Comparison of ENCODE assay signal across 22 mouse cellular contexts in genomic region chr8:30733385-30733784, GRCm38 (mm10).
DNase-seq lines count a peak whose midpoint lies in the region; ATAC-seq and TF ChIP-seq lines count a peak whose summit lies in the region.
"Had no signal": no experiment of that assay in that cellular context is flagged by ENCODE, and none has a peak within 500 bp of the region (broad histone marks: within the 10 kb centered on the region; RNA-seq: fewer than 3 reads in every experiment).

No protein-coding gene starts in this region.

- no peak overlapping the region for H3K4me3 ChIP-seq in forebrain, embryonic 11.5 days (ENCODE audit: low read depth, low read length)
- no peak overlapping the region for H3K4me3 ChIP-seq in forebrain, postnatal 0 days (ENCODE audit: low read depth, low read length)
- no peak overlapping the region for H3K4me3 ChIP-seq in kidney, embryonic 15.5 days (replicated peaks)
- no peak overlapping the region for H3K4me3 ChIP-seq in midbrain, embryonic 12.5 days
- H3K4me3 ChIP-seq in midbrain, embryonic 10.5 days, result no peak overlapping the region
- H3K4me3 ChIP-seq in hindbrain, embryonic 16.5 days (ENCODE audit: low read length), result no peak overlapping the region
- no peak overlapping the region for H3K4me3 ChIP-seq in liver, postnatal 0 days (ENCODE audit: low read depth, low read length)
- H3K4me3 ChIP-seq: heart, adult 2 months; heart, embryonic 13.5 days; left cerebral cortex, adult 2 months; liver, embryonic 13.5 days; lung, embryonic 15.5 days had no signal

- no peaks in the 10 kb centered on the region for H3K36me3 ChIP-seq in forebrain, embryonic 11.5 days (ENCODE audit: control insufficient read depth, insufficient read depth, low read length)
- H3K36me3 ChIP-seq in forebrain, postnatal 0 days (ENCODE audit: insufficient read depth), result no peaks in the 10 kb centered on the region
- no peaks in the 10 kb centered on the region for H3K36me3 ChIP-seq in kidney, embryonic 15.5 days
- no peaks in the 10 kb centered on the region for H3K36me3 ChIP-seq in midbrain, embryonic 12.5 days
- no peaks in the 10 kb centered on the region for H3K36me3 ChIP-seq in midbrain, embryonic 10.5 days
- H3K36me3 ChIP-seq in hindbrain, embryonic 16.5 days (ENCODE audit: control insufficient read depth, insufficient read depth, low read length), result no peaks in the 10 kb centered on the region
- H3K36me3 ChIP-seq in liver, postnatal 0 days (replicated peaks; ENCODE audit: insufficient read depth, low read length), result no peaks in the 10 kb centered on the region
- H3K36me3 ChIP-seq: heart, embryonic 13.5 days; liver, embryonic 13.5 days; lung, embryonic 15.5 days had no signal

- DNase-seq in forebrain, embryonic 11.5 days (ENCODE audit: low spot score), result no peak
- no peak for DNase-seq in forebrain, postnatal 0 days
- no peak for DNase-seq in kidney, adult 11 months
- DNase-seq in midbrain, embryonic 10.5 days (ENCODE audit: low spot score), result no peak
- DNase-seq in liver, postnatal 0 days, result no peak
- DNase-seq: adrenal gland, postnatal 25 days; cerebellum, adult 8-10 months; gastrocnemius, postnatal 36 days; heart, adult 2 months; heart, postnatal 14 days; liver, embryonic 13.5 days; lung, postnatal 36 days; thymus, adult 18-20 months; thymus, postnatal 36 days had no signal

- 79% methylated on average over 6 of the region's 6 CpGs for WGBS in forebrain, embryonic 11.5 days
- WGBS in forebrain, postnatal 0 days, result 72% methylated on average over 6 of the region's 6 CpGs
- 69% methylated on average over 6 of the region's 6 CpGs for WGBS in kidney, embryonic 15.5 days
- 83% methylated on average over 6 of the region's 6 CpGs for WGBS in midbrain, embryonic 12.5 days
- 89% methylated on average over 6 of the region's 6 CpGs for WGBS in midbrain, embryonic 10.5 days
- 69% methylated on average over 6 of the region's 6 CpGs for WGBS in hindbrain, embryonic 16.5 days
- WGBS in liver, postnatal 0 days (ENCODE audit: insufficient replicate concordance), result 69% methylated on average over 6 of the region's 6 CpGs

- no peak for TF ChIP-seq CTCF in forebrain, postnatal 0 days (IDR thresholded peaks at IDR 0.05; ENCODE audit: low read depth)
- no peak for TF ChIP-seq CTCF in liver, postnatal 0 days (IDR thresholded peaks at IDR 0.05; ENCODE audit: low read depth)

- H3K27me3 ChIP-seq in forebrain, embryonic 11.5 days (ENCODE audit: control insufficient read depth, insufficient read depth, low read length), result no peaks in the 10 kb centered on the region; the same call in 1 of the 2 replicates
- no peaks in the 10 kb centered on the region for H3K27me3 ChIP-seq in forebrain, postnatal 0 days (ENCODE audit: insufficient read depth, low read length)
- H3K27me3 ChIP-seq in kidney, embryonic 15.5 days, result no peaks in the 10 kb centered on the region
- no peaks in the 10 kb centered on the region for H3K27me3 ChIP-seq in midbrain, embryonic 12.5 days
- H3K27me3 ChIP-seq in midbrain, embryonic 10.5 days (ENCODE audit: low read depth, poor library complexity, severe bottlenecking), result no peaks in the 10 kb centered on the region
- no peaks in the 10 kb centered on the region for H3K27me3 ChIP-seq in hindbrain, embryonic 16.5 days (replicated peaks; ENCODE audit: control insufficient read depth, insufficient read depth, low read length)
- no peaks in the 10 kb centered on the region for H3K27me3 ChIP-seq in liver, postnatal 0 days (ENCODE audit: insufficient read depth, low read length)
- H3K27me3 ChIP-seq: heart, embryonic 13.5 days; liver, embryonic 13.5 days; lung, embryonic 15.5 days had no signal

- no peak for TF ChIP-seq EP300 in liver, postnatal 0 days (IDR thresholded peaks at IDR 0.05; ENCODE audit: low read depth)

- no peaks in the 10 kb centered on the region for H3K9me3 ChIP-seq in forebrain, embryonic 11.5 days (ENCODE audit: control insufficient read depth, low read length)
- H3K9me3 ChIP-seq in forebrain, postnatal 0 days (ENCODE audit: low read length), result no peaks in the 10 kb centered on the region
- H3K9me3 ChIP-seq in kidney, embryonic 15.5 days (replicated peaks), result no peaks in the 10 kb centered on the region
- no peaks in the 10 kb centered on the region for H3K9me3 ChIP-seq in midbrain, embryonic 12.5 days
- no peaks in the 10 kb centered on the region for H3K9me3 ChIP-seq in midbrain, embryonic 10.5 days (replicated peaks)
- H3K9me3 ChIP-seq in hindbrain, embryonic 16.5 days (ENCODE audit: control insufficient read depth, low read length), result no peaks in the 10 kb centered on the region
- H3K9me3 ChIP-seq in liver, postnatal 0 days (ENCODE audit: low read length), result no peaks in the 10 kb centered on the region
- H3K9me3 ChIP-seq: heart, embryonic 13.5 days; liver, embryonic 13.5 days; lung, embryonic 15.5 days had no signal

- no peaks in the 10 kb centered on the region for H3K4me1 ChIP-seq in forebrain, embryonic 11.5 days (replicated peaks; ENCODE audit: control insufficient read depth, insufficient read depth, low read length)
- H3K4me1 ChIP-seq in forebrain, postnatal 0 days (ENCODE audit: insufficient read depth), result peaks cover 6% of the 10 kb centered on the region; the same call in 1 of the 2 replicates
- H3K4me1 ChIP-seq in kidney, embryonic 15.5 days, result peaks cover 11% of the 10 kb centered on the region; the same call in 1 of the 2 replicates
- peaks cover 3% of the 10 kb centered on the region; the same call in 1 of the 2 replicates for H3K4me1 ChIP-seq in midbrain, embryonic 12.5 days
- H3K4me1 ChIP-seq in midbrain, embryonic 10.5 days, result peaks cover 6% of the 10 kb centered on the region
- H3K4me1 ChIP-seq in hindbrain, embryonic 16.5 days (ENCODE audit: control insufficient read depth, insufficient read depth, low read depth, low read length), result peaks cover 8% of the 10 kb centered on the region
- no peaks in the 10 kb centered on the region for H3K4me1 ChIP-seq in liver, postnatal 0 days (ENCODE audit: insufficient read depth)
- H3K4me1 ChIP-seq: heart, embryonic 13.5 days; liver, embryonic 13.5 days; lung, embryonic 15.5 days had no signal

- no peak overlapping the region for H3K27ac ChIP-seq in forebrain, embryonic 11.5 days (ENCODE audit: low read depth, low read length)
- no peak overlapping the region for H3K27ac ChIP-seq in forebrain, postnatal 0 days (ENCODE audit: low read depth, low read length)
- no peak overlapping the region for H3K27ac ChIP-seq in kidney, embryonic 15.5 days
- no peak overlapping the region for H3K27ac ChIP-seq in midbrain, embryonic 12.5 days (replicated peaks)
- no peak overlapping the region for H3K27ac ChIP-seq in midbrain, embryonic 10.5 days (replicated peaks)
- H3K27ac ChIP-seq in hindbrain, embryonic 16.5 days (ENCODE audit: low read depth, low read length), result no peak overlapping the region
- no peak overlapping the region for H3K27ac ChIP-seq in liver, postnatal 0 days (ENCODE audit: low read depth)
- H3K27ac ChIP-seq: heart, adult 2 months; heart, embryonic 13.5 days; left cerebral cortex, adult 2 months; liver, embryonic 13.5 days; lung, embryonic 15.5 days had no signal

- no peak overlapping the region for H3K9ac ChIP-seq in forebrain, embryonic 11.5 days (ENCODE audit: low read length)
- H3K9ac ChIP-seq in forebrain, postnatal 0 days, result no peak overlapping the region
- H3K9ac ChIP-seq in kidney, embryonic 15.5 days, result no peak overlapping the region
- no peak overlapping the region for H3K9ac ChIP-seq in midbrain, embryonic 12.5 days (replicated peaks)
- no peak overlapping the region for H3K9ac ChIP-seq in hindbrain, embryonic 16.5 days (ENCODE audit: low read depth, low read length)
- no peak overlapping the region for H3K9ac ChIP-seq in liver, postnatal 0 days (replicated peaks)
- H3K9ac ChIP-seq: heart, embryonic 13.5 days; liver, embryonic 13.5 days; lung, embryonic 15.5 days had no signal

- peak; percentile 45; the same call in 1 of the 2 replicates for ATAC-seq in forebrain, embryonic 11.5 days (replicated peaks; ENCODE audit: low FRiP score)
- ATAC-seq in forebrain, postnatal 0 days, result no peak
- peak; percentile 56 for ATAC-seq in kidney, embryonic 15.5 days (replicated peaks; ENCODE audit: low FRiP score)
- peak; percentile 28; the same call in 1 of the 2 replicates for ATAC-seq in midbrain, embryonic 12.5 days (ENCODE audit: low FRiP score, low read depth)
- ATAC-seq in hindbrain, embryonic 16.5 days, result peak; percentile 23; the same call in 1 of the 2 replicates
- no peak for ATAC-seq in liver, postnatal 0 days
- ATAC-seq: CD4-positive, CD25-positive, alpha-beta regulatory T cell, adult 4 months; intestine, postnatal 0 days had no signal

- H3K4me2 ChIP-seq in forebrain, embryonic 11.5 days (ENCODE audit: low read depth, low read length, severe bottlenecking), result no peak overlapping the region
- no peak overlapping the region for H3K4me2 ChIP-seq in forebrain, postnatal 0 days (ENCODE audit: low read depth)
- H3K4me2 ChIP-seq in kidney, embryonic 15.5 days, result no peak overlapping the region
- no peak overlapping the region for H3K4me2 ChIP-seq in midbrain, embryonic 12.5 days (replicated peaks)
- H3K4me2 ChIP-seq in hindbrain, embryonic 16.5 days (ENCODE audit: low read length), result no peak overlapping the region
- no peak overlapping the region for H3K4me2 ChIP-seq in liver, postnatal 0 days (ENCODE audit: low read depth, low read length)
- H3K4me2 ChIP-seq: heart, embryonic 13.5 days; liver, embryonic 13.5 days; lung, embryonic 15.5 days had no signal

Comparison
In these comparisons a context has a peak if more than half of its experiments do, and no peak if none do; other contexts are left out.
1. ATAC-seq: peak in forebrain, embryonic 11.5 days (single experiment), kidney, embryonic 15.5 days (single experiment), midbrain, embryonic 12.5 days (single experiment) and hindbrain, embryonic 16.5 days (single experiment); none in forebrain, postnatal 0 days (single experiment) and liver, postnatal 0 days (single experiment).